Comparison of ENCODE assay signal across 35 mouse cellular contexts in genomic region chr6:88267068-88267467, GRCm38 (mm10). TPM values are rescaled to one million over a fixed set of nuclear protein-coding genes. Genes with fewer than 3 reads are reported as not detected.
"Had no signal": no experiment of that assay in that cellular context is flagged by ENCODE, and none has a peak within 500 bp of the region (broad histone marks: within the 10 kb centered on the region; RNA-seq: fewer than 3 reads in every experiment).

No protein-coding gene starts in this region.

- H3K9ac ChIP-seq: heart, embryonic 13.5 days; heart, embryonic 15.5 days; hindbrain, embryonic 13.5 days; hindbrain, embryonic 15.5 days; limb, embryonic 12.5 days had no signal

- H3K4me3 ChIP-seq: gastrocnemius, adult 2 months; heart, adult 2 months; heart, embryonic 13.5 days; heart, embryonic 15.5 days; hindbrain, embryonic 13.5 days; hindbrain, embryonic 15.5 days; layer of hippocampus, adult 2 months; left cerebral cortex, adult 2 months; limb, embryonic 10.5 days; limb, embryonic 12.5 days had no signal

- H3K27ac ChIP-seq: gastrocnemius, adult 2 months; heart, adult 2 months; heart, embryonic 13.5 days; heart, embryonic 15.5 days; hindbrain, embryonic 13.5 days; hindbrain, embryonic 15.5 days; hindbrain, postnatal 0 days; layer of hippocampus, adult 2 months; left cerebral cortex, adult 2 months; limb, embryonic 10.5 days; limb, embryonic 12.5 days had no signal

- H3K27me3 ChIP-seq: heart, embryonic 13.5 days; heart, embryonic 15.5 days; hindbrain, embryonic 13.5 days; hindbrain, embryonic 15.5 days; limb, embryonic 12.5 days had no signal

- H3K36me3 ChIP-seq: heart, embryonic 13.5 days; heart, embryonic 15.5 days; hindbrain, embryonic 13.5 days; hindbrain, embryonic 15.5 days; limb, embryonic 10.5 days had no signal

- ATAC-seq: forebrain, embryonic 16.5 days; hindbrain, postnatal 0 days; intestine, embryonic 16.5 days had no signal

- H3K9me3 ChIP-seq: heart, embryonic 13.5 days; heart, embryonic 15.5 days; hindbrain, embryonic 13.5 days; hindbrain, embryonic 15.5 days; limb, embryonic 10.5 days; limb, embryonic 12.5 days had no signal

- H3K4me2 ChIP-seq: heart, embryonic 11.5 days; heart, embryonic 13.5 days; heart, embryonic 15.5 days; hindbrain, embryonic 13.5 days; hindbrain, embryonic 15.5 days; limb, embryonic 12.5 days had no signal

- DNase-seq: gastrocnemius, adult 2 months; gastrocnemius, postnatal 14 days; gastrocnemius, postnatal 36 days; heart, adult 11 months; heart, adult 2 months; heart, postnatal 10 days; heart, postnatal 36 days; kidney, adult 11 months; kidney, adult 8-10 months; kidney, postnatal 10 days; kidney, postnatal 25 days; kidney, postnatal 4 days had no signal

RNA-seq across cellular contexts. Expression of gene Dnajb8, which starts 45.0 kb away (rescaled TPM):
- total RNA-seq: gastrocnemius, adult 2 months; gastrocnemius, postnatal 14 days; gastrocnemius, postnatal 36 days; heart, adult 2 months; heart, postnatal 10 days; heart, postnatal 36 days; hematopoietic stem cell, adult 5-6 weeks; hindbrain, postnatal 0 days; layer of hippocampus, adult 2 months; layer of hippocampus, postnatal 10 days; layer of hippocampus, postnatal 25 days; left cerebral cortex, adult 2 months; left cerebral cortex, postnatal 14 days; left cerebral cortex, postnatal 36 days had no signal
- polyA plus RNA-seq: forebrain, embryonic 16.5 days; frontal cortex, adult 2 months; heart, embryonic 11.5 days; heart, embryonic 13.5 days; heart, embryonic 15.5 days; hindbrain, embryonic 11.5 days; hindbrain, embryonic 13.5 days; hindbrain, embryonic 15.5 days; hindbrain, postnatal 0 days; intestine, embryonic 14.5 days; intestine, embryonic 16.5 days; kidney, embryonic 14.5 days; kidney, embryonic 16.5 days; limb, embryonic 10.5 days; limb, embryonic 12.5 days; limb, embryonic 14.5 days had no signal
